Mouse (Mus musculus) MEL (cell line): ENCODE data around the gene Rom1. TPM values are rescaled to one million over a fixed set of nuclear protein-coding genes. Genes with fewer than 3 reads are reported as not detected.

Experiments
- DNase-seq: peaks from one replicate; pipeline ENCODE4 v3.0.0; 2011; ENCODE audit warnings: low read depth, low spot score
- H3K27ac ChIP-seq: 2 replicates; pipeline ENCODE4 v1.5.1; 2012; ENCODE audit warnings: low read depth, mild to moderate bottlenecking, control low read depth, low read length, moderate library complexity; ENCODE audit not compliant: control insufficient read depth
- H3K27me3 ChIP-seq, 2 experiments: fragments of 150-350 bp in 1 of 2; sonication (generic) in 1 of 2; 2 replicates each; pipeline ENCODE4 v1.6.1; 2012; ENCODE audit warnings: low read length in 2 of 2, mild to moderate bottlenecking in 2 of 2, improper control_type of control experiment in 1 of 2, moderate library complexity in 1 of 2; ENCODE audit not compliant: insufficient read depth in 2 of 2, control insufficient read depth in 1 of 2
- H3K36me3 ChIP-seq, 2 experiments: 2 replicates each; pipeline ENCODE4 v1.6.1; 2012 to 2014; ENCODE audit warnings: low read length in 2 of 2, improper control_type of control experiment in 1 of 2, inconsistent platforms in 1 of 2, mild to moderate bottlenecking in 1 of 2; ENCODE audit not compliant: insufficient read depth in 2 of 2, control insufficient read depth in 1 of 2
- H3K4me1 ChIP-seq, 2 experiments: fragments of 150-350 bp in 1 of 2; sonication (generic) in 1 of 2; 2 replicates each; pipeline ENCODE4 v1.6.1; 2012; ENCODE audit warnings: low read length in 2 of 2, improper control_type of control experiment in 1 of 2, mild to moderate bottlenecking in 1 of 2; ENCODE audit not compliant: insufficient read depth in 2 of 2, control insufficient read depth in 1 of 2
- H3K4me3 ChIP-seq, 2 experiments: fragments of 150-350 bp in 1 of 2; sonication (generic) in 1 of 2; 2 replicates each; pipeline ENCODE4 v1.5.1; 2012; ENCODE audit warnings: low read depth in 2 of 2, low read length in 2 of 2, mild to moderate bottlenecking in 2 of 2, moderate library complexity in 2 of 2, control low read depth in 1 of 2, improper control_type of control experiment in 1 of 2; ENCODE audit not compliant: control insufficient read depth in 1 of 2, insufficient read depth in 1 of 2
- H3K79me2 ChIP-seq: 2 replicates; pipeline ENCODE4 v1.6.1; 2012; ENCODE audit warnings: mild to moderate bottlenecking, low read length, moderate library complexity; ENCODE audit not compliant: control insufficient read depth, poor library complexity, insufficient read depth
- H3K9ac ChIP-seq: 2 replicates; pipeline ENCODE4 v1.6.1; 2012; ENCODE audit warnings: low read depth, mild to moderate bottlenecking, control low read depth, low read length, moderate library complexity; ENCODE audit not compliant: control insufficient read depth, poor library complexity, severe bottlenecking
- H3K9me3 ChIP-seq: fragments of 150-350 bp; sonication (generic); replicated peaks from 2 replicates; pipeline ENCODE4 v1.6.1; 2012; ENCODE audit warnings: mild to moderate bottlenecking, low read length, improper control_type of control experiment, moderate library complexity; ENCODE audit not compliant: insufficient read depth
- BHLHE40 ChIP-seq: IDR thresholded peaks from 2 replicates; pipeline ENCODE4 v1.6.1; 2012; ENCODE audit warnings: low read depth, mild to moderate bottlenecking, inconsistent platforms, low read length, improper control_type of control experiment, borderline replicate concordance
- CHD1 ChIP-seq: IDR thresholded peaks from 2 replicates; pipeline ENCODE4 v1.6.1; 2012; ENCODE audit warnings: low read depth, mild to moderate bottlenecking, inconsistent platforms, low read length, improper control_type of control experiment
- CHD2 ChIP-seq: IDR thresholded peaks from 2 replicates; pipeline ENCODE4 v1.6.1; 2011; ENCODE audit warnings: low read length, improper control_type of control experiment
- E2F4 ChIP-seq: IDR thresholded peaks from 2 replicates; pipeline ENCODE4 v1.6.1; 2011; ENCODE audit warnings: low read depth, low read length, improper control_type of control experiment, borderline replicate concordance
- HCFC1 ChIP-seq: IDR thresholded peaks from 2 replicates; pipeline ENCODE4 v1.6.1; 2012; ENCODE audit warnings: low read depth, mild to moderate bottlenecking, inconsistent platforms, low read length, improper control_type of control experiment, moderate library complexity
- MAX ChIP-seq: IDR thresholded peaks from 2 replicates; pipeline ENCODE4 v1.6.1; 2011; ENCODE audit warnings: low read length, improper control_type of control experiment
- MAZ ChIP-seq: IDR thresholded peaks from 2 replicates; pipeline ENCODE4 v1.6.1; 2012; ENCODE audit warnings: low read depth, mild to moderate bottlenecking, inconsistent platforms, low read length, improper control_type of control experiment
- MEF2A ChIP-seq: IDR thresholded peaks from 2 replicates; pipeline ENCODE4 v1.6.1; 2014; ENCODE audit warnings: low read depth, mild to moderate bottlenecking, inconsistent platforms, low read length, improper control_type of control experiment; ENCODE audit not compliant: poor library complexity, insufficient replicate concordance, severe bottlenecking; ENCODE audit errors: extremely low read depth
- MXI1 ChIP-seq: IDR thresholded peaks from 2 replicates; pipeline ENCODE4 v1.6.1; 2011; ENCODE audit warnings: mild to moderate bottlenecking, low read depth, low read length, improper control_type of control experiment
- MYB ChIP-seq: IDR thresholded peaks from 2 replicates; pipeline ENCODE4 v1.6.1; 2011; ENCODE audit warnings: mild to moderate bottlenecking, low read depth, low read length, improper control_type of control experiment
- MYC ChIP-seq: IDR thresholded peaks from 2 replicates; pipeline ENCODE4 v1.6.1; 2011; ENCODE audit warnings: low read depth, mild to moderate bottlenecking, low read length, improper control_type of control experiment, moderate library complexity
- NELFE ChIP-seq: IDR thresholded peaks from 2 replicates; pipeline ENCODE4 v1.6.1; 2011; ENCODE audit warnings: low read depth, low read length, improper control_type of control experiment
- POLR2AphosphoS2 ChIP-seq: IDR thresholded peaks from 2 replicates; pipeline ENCODE4 v1.6.1; 2011; ENCODE audit warnings: low read length, improper control_type of control experiment
- RAD21 ChIP-seq: IDR thresholded peaks from 2 replicates; pipeline ENCODE4 v1.6.1; 2011; ENCODE audit warnings: mild to moderate bottlenecking, low read depth, low read length, improper control_type of control experiment
- SIN3A ChIP-seq: IDR thresholded peaks from 2 replicates; pipeline ENCODE4 v1.6.1; 2012; ENCODE audit warnings: low read length, improper control_type of control experiment, inconsistent platforms
- SMC3 ChIP-seq: IDR thresholded peaks from 2 replicates; pipeline ENCODE4 v1.6.1; 2011; ENCODE audit warnings: low read depth, low read length, improper control_type of control experiment
- TBP ChIP-seq: IDR thresholded peaks from 2 replicates; pipeline ENCODE4 v1.8.0; 2011; ENCODE audit warnings: low read depth, low read length, improper control_type of control experiment
- UBTF ChIP-seq: IDR thresholded peaks from 2 replicates; pipeline ENCODE4 v1.6.1; 2012; ENCODE audit warnings: low read depth, mild to moderate bottlenecking, inconsistent platforms, low read length, improper control_type of control experiment, moderate library complexity, borderline replicate concordance; ENCODE audit not compliant: insufficient read depth
- ZC3H11A ChIP-seq: IDR thresholded peaks from 2 replicates; pipeline ENCODE4 v1.6.1; 2012; ENCODE audit warnings: low read depth, mild to moderate bottlenecking, inconsistent platforms, low read length, improper control_type of control experiment
- ZMIZ1 ChIP-seq: IDR thresholded peaks from 2 replicates; pipeline ENCODE4 v1.6.1; 2012; ENCODE audit warnings: low read depth, mild to moderate bottlenecking, inconsistent platforms, low read length, improper control_type of control experiment, moderate library complexity
- ZNF384 ChIP-seq: IDR thresholded peaks from 2 replicates; pipeline ENCODE4 v1.6.1; 2012; ENCODE audit warnings: low read depth, mild to moderate bottlenecking, inconsistent platforms, low read length, improper control_type of control experiment
- polyA plus RNA-seq, 2 experiments: library from polyadenylated mRNA; stranded (reverse) in 1 of 2; unstranded in 1 of 2; fragments of >175 nt in 1 of 2; fragments of >200 nt in 1 of 2; gene quantifications; 2 replicates each; pipeline versions ENCODE4 v1.2.1 to v1.2.4; 2012; ENCODE audit warnings: low replicate concordance in 2 of 2, low read depth in 1 of 2; ENCODE audit not compliant: insufficient read length in 2 of 2, insufficient read depth in 1 of 2, missing spikeins in 1 of 2
- total RNA-seq: library from RNA; depleted of rRNA; stranded (reverse); fragments of 300-350 nt; gene quantifications from 2 replicates; pipeline ENCODE4 v1.2.3, GENCODE M21; 2012

Rom1 gene
- total and polyA plus RNA-seq, 3 experiments: 3.1 to 4.1 TPM; not detected in 1

DNA sequence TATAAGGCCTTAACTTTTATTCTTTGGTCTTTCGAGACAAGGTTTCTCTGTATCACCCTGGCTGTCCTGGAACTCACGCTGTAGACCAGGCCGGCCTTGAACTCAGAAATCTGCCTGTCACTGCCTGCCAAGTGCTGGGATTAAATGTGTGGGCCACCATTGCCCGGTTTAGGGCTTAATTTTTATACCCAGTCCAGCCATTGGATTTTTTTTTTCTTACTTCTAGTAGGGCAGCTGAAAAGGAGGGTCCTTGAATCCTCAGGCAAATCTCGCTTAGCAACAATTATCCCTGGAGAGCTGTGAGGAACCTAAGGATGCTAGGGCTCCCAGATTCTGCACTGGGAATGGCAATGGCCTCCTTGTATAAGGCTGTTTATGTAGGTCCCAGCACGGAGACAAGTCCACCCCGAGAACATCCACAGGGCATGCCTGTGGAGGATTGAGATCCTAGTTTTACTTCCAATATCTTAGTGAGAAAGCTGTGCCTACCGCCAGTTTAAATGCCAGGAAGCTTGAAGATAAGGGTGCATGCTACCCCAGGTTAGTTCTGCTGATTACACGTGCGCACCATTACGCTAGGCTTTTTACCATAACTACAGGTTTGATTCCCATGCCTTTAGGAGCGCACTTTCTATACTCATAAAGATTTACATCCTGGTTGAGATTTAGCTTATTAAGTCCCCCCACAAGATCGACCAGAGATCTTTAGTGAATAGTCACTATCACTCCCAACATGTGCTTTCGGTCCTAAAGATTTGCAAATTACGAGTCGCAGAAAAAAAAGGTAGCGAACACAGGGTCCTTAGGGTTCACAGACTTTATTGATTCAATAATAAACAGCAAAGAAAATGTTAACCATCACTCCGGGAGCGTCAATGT lies 41.3 kb downstream of the Rom1 start (continued):
- TF ChIP-seq RAD21 (no peak), MAZ (0 out of 2 replicates have a peak, but pooled peaks have one; percentile 65), E2F4 (peak; percentile 74; the same call in 1 of the 2 replicates), MEF2A (no peak)

- DNase-seq: peak; percentile 66
- H3K4me1 ChIP-seq: peaks cover 0 to 13% of the 10 kb centered on the region in 2 experiments; a peak in 1 of 4 replicates
- no peaks in the 10 kb centered on the region for H3K27me3 ChIP-seq
- peaks cover 0 to 30% of the 10 kb centered on the region in 2 experiments; a peak in 2 of 4 replicates for H3K36me3 ChIP-seq
- H3K9me3 ChIP-seq: no peaks in the 10 kb centered on the region
- H3K9ac ChIP-seq: peak overlapping the region; percentile 94
- TF ChIP-seq NELFE (peak; percentile 47; the same call in 1 of the 2 replicates), SMC3 (peak; percentile 33), MAX (no peak; the same call in 1 of the 2 replicates), SIN3A (peak; percentile 50), POLR2AphosphoS2 (peak; percentile 97; the same call in 1 of the 2 replicates), HCFC1 (peak; percentile 38; the same call in 1 of the 2 replicates), MYB (peak; percentile 32; the same call in 1 of the 2 replicates), ZC3H11A (no peak), E2F4 (no peak), MXI1 (no peak), CHD2 (peak; percentile 54; the same call in 1 of the 2 replicates), ZMIZ1 (peak; percentile 67), ZNF384 (no peak), BHLHE40 (peak; percentile 23; the same call in 1 of the 2 replicates), MEF2A (no peak), MYC (peak; percentile 12; the same call in 1 of the 2 replicates), TBP (no peak), CHD1 (no peak), UBTF (no peak)
- TF ChIP-seq, all 39 proteins: peak for 10
- Histone ChIP-seq H3K79me2 (peaks cover 26% of the 10 kb centered on the region), H3K27ac (peak overlapping the region; percentile 91), H3K4me3 (peak overlapping the region; percentile 75 to 85; a peak in 3 of 4 replicates)
Measured at GRCm38 (mm10) chr19:8886916-8887584, 42.1 kb downstream of the Rom1 start.
